Mouse (Mus musculus): Measurements from ENCODE around the gene Ubc.

The Ubc gene

GRCm38 (mm10) chr5:125382673-125383558, 7.1 kb downstream of the Ubc start:
- DNase-seq (ENCODE audit: low spot score in 2 of 2) = peak in 1 of 2 experiments; percentile 56

- DNase-seq (ENCODE audit: low spot score in 2 of 2) = no peak
These were observed 7.9 kb downstream of the Ubc start for GRCm38 (mm10) chr5:125381954-125382672.

- DNase-seq (ENCODE audit: low spot score in 2 of 2) = no peak
These were observed 11.1 kb downstream of the Ubc start for GRCm38 (mm10) chr5:125378919-125379318.

DNA sequence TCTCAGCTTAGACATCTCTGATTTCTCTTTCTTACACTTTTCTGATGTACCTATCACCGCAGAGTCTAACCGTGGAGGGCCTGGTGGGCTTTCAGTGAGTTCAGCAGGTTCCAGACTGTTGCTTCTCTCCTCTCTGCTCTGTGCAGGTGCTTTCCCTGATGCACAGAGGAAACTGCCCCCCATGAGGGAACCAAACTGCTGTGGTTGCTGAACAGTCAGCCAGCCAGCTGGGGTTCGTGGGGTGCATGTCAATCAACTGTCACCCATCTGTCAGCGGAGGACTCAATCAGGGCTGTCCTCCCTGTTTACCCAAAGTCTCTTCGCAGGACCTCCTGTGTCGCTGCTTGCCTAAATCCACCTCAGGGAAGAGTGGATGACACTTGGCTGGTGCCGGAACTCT, 12.8 kb downstream of the Ubc start:
- DNase-seq (ENCODE audit: low spot score in 2 of 2) = no peak

GRCm38 (mm10) chr5:125375871-125376270, 14.1 kb downstream of the Ubc start:
- no peak for DNase-seq (ENCODE audit: low spot score in 2 of 2)

- DNase-seq (ENCODE audit: low spot score in 2 of 2) = no peak
These were observed 18.0 kb downstream of the Ubc start for GRCm38 (mm10) chr5:125372027-125372426.

- DNase-seq (ENCODE audit: low spot score in 2 of 2) = no peak
These were observed 18.9 kb downstream of the Ubc start for GRCm38 (mm10) chr5:125370950-125371693.

- DNase-seq (ENCODE audit: low spot score in 2 of 2) = peak in 1 of 2 experiments; percentile 65
These were observed 21.4 kb downstream of the Ubc start for GRCm38 (mm10) chr5:125368568-125368967.

DNA sequence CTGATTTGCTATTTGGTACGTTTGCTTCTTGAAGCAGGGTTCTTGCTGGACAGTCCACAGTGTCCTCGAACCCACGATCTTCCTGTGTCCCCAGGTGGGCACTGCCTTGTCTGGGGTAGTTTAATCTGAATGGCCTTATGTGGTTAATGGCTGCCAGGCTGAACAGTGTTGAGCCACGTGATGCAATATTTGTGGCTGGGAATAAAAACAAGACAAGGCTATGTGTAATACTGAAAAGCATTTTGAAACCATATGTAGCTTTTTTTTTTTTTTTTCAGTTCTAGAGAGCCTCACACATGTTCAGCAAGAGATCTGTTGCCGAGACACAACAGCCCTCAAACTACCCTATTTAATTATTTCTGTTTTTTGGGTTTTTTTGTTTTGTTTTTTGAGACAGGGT, 21.8 kb downstream of the Ubc start:
- no peak for DNase-seq (ENCODE audit: low spot score in 2 of 2)

GRCm38 (mm10) chr5:125364851-125365429, 25.1 kb downstream of the Ubc start:
- DNase-seq (ENCODE audit: low spot score in 2 of 2) = no peak

DNA sequence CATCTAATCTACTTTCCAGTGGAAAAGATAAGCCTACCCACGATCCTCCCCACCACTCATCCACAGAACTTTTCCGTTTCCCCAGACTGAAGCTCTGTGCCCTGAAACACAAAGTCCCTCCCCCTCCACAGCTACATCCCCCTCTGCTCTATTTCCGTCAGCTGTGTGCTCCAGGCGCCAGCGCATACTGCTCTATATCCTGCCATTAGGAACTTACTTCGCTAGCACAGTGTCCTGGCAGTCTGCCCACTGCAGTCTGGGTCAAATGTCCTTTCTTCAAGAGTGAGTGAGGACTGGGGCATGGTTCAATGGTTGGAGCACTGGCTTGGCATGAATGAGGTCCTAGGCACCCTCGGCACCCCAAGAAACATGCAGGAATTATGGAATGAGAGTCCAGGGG, 26.1 kb downstream of the Ubc start:
- no peak for DNase-seq (ENCODE audit: low spot score in 2 of 2)

DNA sequence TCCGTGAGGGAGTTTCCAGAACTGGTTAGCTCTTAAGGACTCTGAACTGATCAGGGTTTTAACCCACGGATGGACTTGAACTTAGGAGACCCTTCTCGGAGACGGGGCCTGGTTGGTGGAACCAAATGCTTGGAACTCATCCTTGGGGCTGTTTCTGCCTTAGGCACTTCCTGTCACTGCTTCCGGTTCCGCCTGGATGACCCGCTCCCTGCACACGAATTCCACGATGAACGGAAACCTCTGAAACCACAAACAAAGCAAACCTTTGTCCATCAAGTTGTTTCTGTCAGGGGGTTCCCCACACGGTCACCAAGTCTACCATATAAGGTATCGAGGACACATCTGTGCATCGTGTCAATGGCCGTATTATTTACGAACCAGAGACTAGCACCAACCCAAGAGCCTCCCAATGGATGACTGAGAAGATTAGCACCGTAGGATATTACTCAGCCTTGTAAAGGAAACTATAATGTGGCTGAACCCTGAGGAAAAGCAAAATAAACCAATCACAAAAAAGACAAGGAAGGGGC, 29.0 kb downstream of the Ubc start:
- DNase-seq (ENCODE audit: low spot score in 2 of 2) = no peak

GRCm38 (mm10) chr5:125360566-125360965, 29.4 kb downstream of the Ubc start:
- peak in 1 of 2 experiments; percentile 50 for DNase-seq (ENCODE audit: low spot score in 2 of 2)

DNA sequence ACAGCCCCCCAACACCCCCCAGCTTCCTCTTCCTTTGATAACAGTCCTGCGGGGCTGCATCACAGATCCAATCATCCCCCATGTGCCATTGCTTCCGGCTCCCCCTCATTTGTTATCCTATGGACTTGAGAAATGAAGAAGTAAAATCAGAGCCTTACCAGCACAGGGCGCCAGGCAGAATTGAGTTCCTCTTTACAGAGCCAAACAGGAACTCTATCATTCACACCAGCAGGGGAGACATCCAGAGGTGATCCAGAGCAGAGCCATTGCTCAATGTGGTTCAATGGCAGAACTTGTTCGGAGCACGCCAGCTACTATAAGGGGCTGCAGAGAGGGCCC, 31.8 kb downstream of the Ubc start:
- no peak for DNase-seq (ENCODE audit: low spot score in 2 of 2)

DNA sequence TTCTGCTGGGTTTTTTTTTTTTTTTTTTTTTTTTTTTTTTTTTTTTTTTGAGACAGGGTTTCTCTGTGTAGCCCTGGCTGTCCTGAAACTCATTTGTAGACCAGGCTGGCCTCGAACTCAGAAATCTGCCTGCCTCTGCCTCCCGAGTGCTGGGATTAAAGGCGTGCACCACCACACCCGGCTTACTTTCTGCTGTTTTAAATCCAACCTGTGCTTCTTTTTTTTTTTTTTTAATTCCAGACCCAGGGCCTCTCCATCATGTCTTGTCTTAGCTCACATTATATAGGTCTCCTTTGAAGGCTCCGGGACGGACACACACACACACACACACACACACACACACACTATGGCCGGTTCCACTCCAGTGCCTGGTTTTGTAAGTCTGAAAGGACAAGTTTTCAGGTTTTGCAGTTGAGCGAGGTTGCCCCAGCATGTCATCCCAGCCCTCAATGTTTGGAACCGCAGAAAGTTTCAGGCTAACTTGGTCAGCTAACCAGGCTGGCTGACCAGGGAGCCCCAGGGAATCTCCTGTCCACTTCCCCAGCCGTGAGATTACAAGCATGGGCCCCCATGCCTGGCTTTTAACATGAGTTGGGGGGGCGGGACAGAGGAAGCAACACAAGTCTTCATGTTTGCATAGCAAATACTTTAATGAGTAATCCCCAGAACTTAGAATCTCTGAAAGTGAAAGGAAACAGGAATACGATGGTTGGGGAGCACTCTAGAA, 32.3 kb downstream of the Ubc start:
- DNase-seq (ENCODE audit: low spot score in 2 of 2) = no peak

GRCm38 (mm10) chr5:125355650-125356049, 34.4 kb downstream of the Ubc start:
- DNase-seq (ENCODE audit: low spot score in 2 of 2) = no peak

DNA sequence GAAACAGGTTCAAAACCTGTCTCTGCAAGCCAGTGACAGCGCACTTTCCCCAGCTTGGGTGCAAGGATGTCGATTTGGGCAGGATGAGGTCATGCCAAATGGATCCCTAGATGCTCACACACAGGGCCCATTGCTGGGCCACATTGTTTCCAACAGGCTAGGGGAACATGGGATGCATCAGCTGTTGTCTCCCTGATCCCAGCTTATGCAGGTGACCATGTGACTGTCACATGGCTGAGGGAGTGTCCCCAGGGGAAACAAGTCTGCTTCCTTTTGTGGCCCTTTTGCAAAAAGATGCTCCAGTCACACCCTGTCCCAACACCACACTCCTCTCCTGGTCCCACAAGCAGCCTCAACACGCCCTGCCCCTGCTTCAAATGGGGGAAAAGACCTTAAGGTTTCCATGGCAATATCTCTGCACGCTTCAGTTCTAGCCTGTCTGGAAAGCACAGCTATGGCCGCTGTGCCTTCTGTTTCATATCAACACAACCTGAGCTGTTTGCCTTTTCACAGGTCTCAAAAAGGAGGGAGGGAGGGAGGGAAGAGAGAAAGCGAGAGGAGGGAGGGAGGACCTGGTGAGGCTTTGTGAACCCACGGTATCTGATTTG, 35.0 kb downstream of the Ubc start:
- DNase-seq (ENCODE audit: low spot score in 2 of 2) = no peak

GRCm38 (mm10) chr5:125352781-125353294, 37.2 kb downstream of the Ubc start:
- no peak for DNase-seq (ENCODE audit: low spot score in 2 of 2)

DNA sequence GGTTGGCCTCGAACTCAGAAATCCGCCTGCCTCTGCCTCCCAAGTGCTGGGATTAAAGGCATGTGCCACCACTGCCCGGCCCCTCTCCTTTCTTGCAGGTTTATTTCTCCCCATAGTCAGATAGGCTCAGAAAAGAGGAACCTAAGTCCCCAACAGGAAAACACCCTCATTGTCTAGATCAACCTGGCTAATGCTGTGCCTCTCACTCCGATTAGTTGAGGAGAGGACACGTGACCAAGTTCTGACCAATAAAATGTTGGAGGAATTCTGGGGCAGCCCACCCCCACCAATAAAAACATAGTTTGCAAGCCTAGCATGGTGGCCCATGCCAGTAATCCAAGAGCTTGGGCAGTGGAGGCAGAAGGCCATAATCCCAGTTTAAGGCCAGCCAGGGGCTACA, 38.1 kb downstream of the Ubc start:
- no peak for DNase-seq (ENCODE audit: low spot score in 2 of 2)

DNA sequence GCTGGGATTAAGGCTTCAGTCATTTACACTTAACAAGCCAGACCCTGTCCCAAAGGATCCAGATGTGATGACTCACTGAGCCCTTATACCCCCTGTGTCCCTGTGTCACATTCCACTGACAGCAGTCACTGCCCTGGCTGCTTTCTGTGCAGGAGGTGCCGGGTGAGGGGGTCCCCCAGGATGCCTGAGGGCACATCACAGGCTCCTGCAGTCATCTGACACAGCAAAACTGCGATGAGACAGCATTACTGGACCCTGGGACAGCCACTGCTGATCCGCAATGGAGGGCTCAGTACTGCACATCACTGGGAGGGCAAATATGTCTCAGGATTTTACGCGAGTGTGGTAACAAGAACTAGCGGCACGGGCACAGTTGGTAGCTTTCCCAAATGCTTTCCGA, 38.9 kb downstream of the Ubc start:
- no peak for DNase-seq (ENCODE audit: low spot score in 2 of 2)
